Mouse (Mus musculus) E14TG2a.4 (cell line): Measurements from ENCODE around the gene Gm21983.

Experiments used
- CTCF ChIP-seq: conservative IDR thresholded peaks from 2 replicates; pipeline ENCODE4 v1.5.1; 2014; ENCODE audit warnings: low read length
- NANOG ChIP-seq: IDR thresholded peaks from 2 replicates; pipeline ENCODE4 v1.6.1; 2014; ENCODE audit warnings: borderline replicate concordance, low read length, mixed read lengths
- POU5F1 ChIP-seq: IDR thresholded peaks from 2 replicates; pipeline ENCODE4 v1.6.1; 2014; ENCODE audit warnings: low read length, borderline replicate concordance

- TF ChIP-seq CTCF (no peak), NANOG (no peak), POU5F1 (no peak)
These were observed 15.8 kb downstream of the Gm21983 start for GRCm38 (mm10) chr7:27165007-27165655.
